Mouse (Mus musculus) lung, embryonic 16.5 days (tissue): ENCODE measurements around the gene Prkcz. TPM values are rescaled to one million over a fixed set of nuclear protein-coding genes. Genes with fewer than 3 reads are reported as not detected.

Experiments
- ATAC-seq: fragments of 200-750 bp; cut with Nextera tagmentation; 2 replicates; pipeline ENCODE4 v1.8.0; 2017; ENCODE audit warnings: low read depth, mild to moderate bottlenecking, moderate library complexity
- H3K27ac ChIP-seq: fragments of 300-500 bp; sonication (generic); 2 replicates; pipeline ENCODE4 v1.5.1; 2014; ENCODE audit warnings: mild to moderate bottlenecking, control low read depth, low read length
- H3K27me3 ChIP-seq: fragments of 300-500 bp; sonication (generic); 2 replicates; pipeline ENCODE4 v1.6.1; 2014; ENCODE audit warnings: low read depth, low read length, mixed read lengths; ENCODE audit not compliant: control insufficient read depth, insufficient read depth
- H3K36me3 ChIP-seq: fragments of 300-500 bp; sonication (generic); 2 replicates; pipeline ENCODE4 v1.6.1; 2014; ENCODE audit warnings: low read length; ENCODE audit not compliant: control insufficient read depth, insufficient read depth
- H3K4me1 ChIP-seq: fragments of 300-500 bp; sonication (generic); replicated peaks from 2 replicates; pipeline ENCODE4 v1.6.1; 2014; ENCODE audit warnings: low read length, mixed read lengths; ENCODE audit not compliant: control insufficient read depth, insufficient read depth
- H3K4me2 ChIP-seq: fragments of 300-500 bp; sonication (generic); 2 replicates; pipeline ENCODE4 v1.6.1; 2014; ENCODE audit warnings: low read depth, low read length, control low read depth
- H3K4me3 ChIP-seq: fragments of 300-500 bp; sonication (generic); 2 replicates; pipeline ENCODE4 v1.5.1; 2014; ENCODE audit warnings: mild to moderate bottlenecking, low read length, control low read depth
- H3K9ac ChIP-seq: fragments of 300-500 bp; sonication (generic); 2 replicates; pipeline ENCODE4 v1.6.1; 2014; ENCODE audit warnings: low read length, control low read depth
- H3K9me3 ChIP-seq: fragments of 300-500 bp; sonication (generic); 2 replicates; pipeline ENCODE4 v1.6.1; 2016; ENCODE audit warnings: low read length; ENCODE audit not compliant: control insufficient read depth
- WGBS: fragments of 180-500 bp; shearing (Covaris S2); extraction: QIAGEN DNeasy Blood & Tissue Kit; methylation state at CpG from one replicate; pipeline ENCODE4 v1.1.7; 2014; 5-methylcytosine and 5-hydroxymethylcytosine counted together
- polyA plus RNA-seq: library from polyadenylated mRNA; unstranded; fragments of >200 nt; fragmentation: Nextera tagmentation; extraction: Ambion mirVana; gene quantifications from 2 replicates; pipeline ENCODE4 v1.2.1, GENCODE M21; 2015

Gene Prkcz
- polyA plus RNA-seq = 20.6 and 21.1 TPM in 2 replicates

DNA sequence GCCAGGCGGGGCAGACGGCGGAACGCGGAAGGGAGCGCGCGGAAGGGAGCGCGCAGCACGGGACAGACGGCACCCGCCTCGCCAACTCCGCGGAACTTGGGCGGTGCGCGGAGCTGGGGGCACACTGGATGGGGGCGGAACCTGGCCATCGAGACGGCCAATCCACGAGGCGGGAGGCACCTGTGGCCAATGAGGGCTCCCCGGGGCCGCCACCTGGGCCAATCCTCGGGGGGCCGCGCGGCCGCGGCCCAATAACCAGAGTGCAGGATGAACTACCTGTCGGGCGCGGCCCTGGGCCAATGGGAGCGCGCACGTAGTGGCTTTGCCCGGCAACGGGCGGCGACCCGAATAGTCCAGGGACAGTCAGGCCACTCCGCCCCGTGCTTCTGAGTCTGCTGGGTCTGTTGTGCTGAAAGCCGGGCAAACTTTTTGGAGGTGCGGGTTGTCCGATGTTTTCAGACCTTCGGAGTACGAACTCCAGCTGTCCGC is at the start of gene Prkcz:
TSS of gene Prkcz (minus strand) at position 59 of the 489 bp plus-strand sequence.
- WGBS = under 1% methylated on average over 42 of the region's 51 CpGs
- Histone ChIP-seq H3K36me3 (no peaks in the 10 kb centered on the region), H3K4me1 (no peaks in the 10 kb centered on the region; the same call in 1 of the 2 replicates), H3K9me3 (no peaks in the 10 kb centered on the region), H3K27ac (peak within 1 kb of the TSS; percentile 85), H3K4me2 (peak within 1 kb of the TSS; percentile 39), H3K27me3 (peaks cover 33% of the 10 kb centered on the region), H3K4me3 (peak within 1 kb of the TSS; percentile 51), H3K9ac (peak within 1 kb of the TSS; percentile 61)
- peak; percentile 96 for ATAC-seq

GRCm38 (mm10) chr4:155409058-155409776 is 48.1 kb upstream of the Prkcz start, which contains the start of gene Cfap74:
Gene Cfap74 (plus strand): TSS chr4:155409190.
- H3K4me3 ChIP-seq = peak within 1 kb of the TSS; percentile 43
- peak within 1 kb of the TSS; percentile 61 for H3K4me2 ChIP-seq
- peaks cover 3% of the 10 kb centered on the region; the same call in 1 of the 2 replicates for H3K9me3 ChIP-seq
- H3K27me3 ChIP-seq = 0 out of 2 replicates have a peak, but pooled peaks cover 2% of the 10 kb centered on the region
- H3K27ac ChIP-seq = no peak within 1 kb of the TSS
- no peaks in the 10 kb centered on the region for H3K36me3 ChIP-seq
- under 1% methylated on average over 35 of the region's 35 CpGs for WGBS
- peaks cover 2% of the 10 kb centered on the region; the same call in 1 of the 2 replicates for H3K4me1 ChIP-seq
- peak; percentile 90 for ATAC-seq
- peak within 1 kb of the TSS; percentile 32 for H3K9ac ChIP-seq

- WGBS = 3% methylated on average over 8 of the region's 8 CpGs
- no peak overlapping the region for H3K9ac ChIP-seq
- 0 out of 2 replicates have a peak, but pooled peaks have one; percentile 20 for ATAC-seq
Observed at GRCm38 (mm10) chr4:155408695-155409057, 47.5 kb upstream of the Prkcz start.

DNA sequence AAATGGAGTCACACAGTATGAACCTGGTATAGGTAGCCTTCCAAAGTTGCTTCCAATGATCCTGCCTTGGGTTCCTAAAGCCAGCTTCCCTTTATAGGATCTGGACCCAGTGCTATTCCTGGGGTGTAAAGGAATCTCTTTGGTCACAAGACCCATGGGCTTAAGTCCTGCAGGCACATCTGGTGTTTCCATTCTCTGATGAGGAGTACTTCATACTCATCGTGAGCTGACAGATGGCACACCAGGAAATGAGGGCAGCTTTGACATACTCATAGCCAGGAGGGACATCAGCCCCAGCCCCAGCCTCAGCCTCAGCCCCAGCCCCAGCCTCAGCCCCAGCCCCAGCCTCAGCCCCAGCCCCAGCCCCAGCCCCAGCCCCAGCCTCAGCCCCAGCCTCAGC is 41.3 kb upstream of the Prkcz start:
- H3K27me3 ChIP-seq = peaks cover 9% of the 10 kb centered on the region
- no peak overlapping the region for H3K27ac ChIP-seq
- no peak overlapping the region for H3K9ac ChIP-seq
- peaks cover 3% of the 10 kb centered on the region; the same call in 1 of the 2 replicates for H3K9me3 ChIP-seq
- 79% methylated on average over 1 of the region's 1 CpGs for WGBS
- peaks cover 6% of the 10 kb centered on the region for H3K4me1 ChIP-seq
- no peak overlapping the region for H3K4me2 ChIP-seq
- no peaks in the 10 kb centered on the region for H3K36me3 ChIP-seq
- no peak overlapping the region for H3K4me3 ChIP-seq
- ATAC-seq = no peak

More at GRCm38 (mm10) chr4:155408695-155409057, 47.5 kb upstream of the Prkcz start:
- Histone ChIP-seq H3K4me3 (peak overlapping the region; percentile 43), H3K4me1 (peaks cover 2% of the 10 kb centered on the region; the same call in 1 of the 2 replicates), H3K4me2 (peak overlapping the region; percentile 61), H3K27ac (no peak overlapping the region), H3K9me3 (peaks cover 3% of the 10 kb centered on the region; the same call in 1 of the 2 replicates), H3K36me3 (no peaks in the 10 kb centered on the region), H3K27me3 (0 out of 2 replicates have a peak, but pooled peaks cover 2% of the 10 kb centered on the region)

- Histone ChIP-seq H3K27me3 (peaks cover 9% of the 10 kb centered on the region), H3K27ac (no peak overlapping the region), H3K9ac (no peak overlapping the region), H3K36me3 (no peaks in the 10 kb centered on the region), H3K4me1 (peaks cover 6% of the 10 kb centered on the region), H3K4me3 (no peak overlapping the region), H3K4me2 (no peak overlapping the region), H3K9me3 (peaks cover 3% of the 10 kb centered on the region; the same call in 1 of the 2 replicates)
- ATAC-seq = no peak
- WGBS = 63% methylated on average over 7 of the region's 7 CpGs
Observed at GRCm38 (mm10) chr4:155401121-155401520, 40.0 kb upstream of the Prkcz start.

DNA sequence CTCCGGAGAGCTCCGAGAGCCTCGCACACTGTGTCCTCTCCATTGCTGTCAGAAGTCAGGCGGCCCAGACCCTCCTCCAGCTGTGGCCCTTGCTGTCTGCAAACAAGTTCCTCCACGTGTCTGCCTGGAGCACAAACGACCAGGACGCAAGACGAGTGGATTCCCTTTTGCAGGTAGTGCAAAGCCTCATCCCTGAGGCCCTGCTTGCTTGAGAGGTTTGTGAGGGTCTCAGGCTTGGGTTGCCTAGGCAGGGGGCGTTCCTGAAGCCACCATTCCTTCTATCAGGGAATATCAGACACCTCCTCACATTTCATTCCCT is 37.0 kb upstream of the Prkcz start:
- WGBS = under 1% methylated on average over 9 of the region's 9 CpGs
- peak overlapping the region; percentile 64 for H3K4me2 ChIP-seq
- ATAC-seq = no peak
- H3K27me3 ChIP-seq = peaks cover 9% of the 10 kb centered on the region
- no peaks in the 10 kb centered on the region for H3K9me3 ChIP-seq
- peak overlapping the region; percentile 39 for H3K4me3 ChIP-seq
- peaks cover 6% of the 10 kb centered on the region for H3K4me1 ChIP-seq
- H3K9ac ChIP-seq = no peak overlapping the region
- no peak overlapping the region for H3K27ac ChIP-seq
- H3K36me3 ChIP-seq = no peaks in the 10 kb centered on the region

- H3K27ac ChIP-seq = no peak within 1 kb of the TSS
- no peak within 1 kb of the TSS for H3K9ac ChIP-seq
- WGBS = 1% methylated on average over 48 of the region's 57 CpGs
- H3K4me2 ChIP-seq = peak within 1 kb of the TSS; percentile 64
- peaks cover 9% of the 10 kb centered on the region for H3K27me3 ChIP-seq
- peaks cover 6% of the 10 kb centered on the region for H3K4me1 ChIP-seq
- H3K4me3 ChIP-seq = peak within 1 kb of the TSS; percentile 39
- H3K9me3 ChIP-seq = no peaks in the 10 kb centered on the region
- no peaks in the 10 kb centered on the region for H3K36me3 ChIP-seq
- peak; percentile 67; the same call in 1 of the 2 replicates for ATAC-seq
Observed at GRCm38 (mm10) chr4:155397511-155398221, 36.5 kb upstream of the Prkcz start, which contains the start of gene Gabrd. Gene Gabrd (minus strand): TSS chr4:155398112.

DNA sequence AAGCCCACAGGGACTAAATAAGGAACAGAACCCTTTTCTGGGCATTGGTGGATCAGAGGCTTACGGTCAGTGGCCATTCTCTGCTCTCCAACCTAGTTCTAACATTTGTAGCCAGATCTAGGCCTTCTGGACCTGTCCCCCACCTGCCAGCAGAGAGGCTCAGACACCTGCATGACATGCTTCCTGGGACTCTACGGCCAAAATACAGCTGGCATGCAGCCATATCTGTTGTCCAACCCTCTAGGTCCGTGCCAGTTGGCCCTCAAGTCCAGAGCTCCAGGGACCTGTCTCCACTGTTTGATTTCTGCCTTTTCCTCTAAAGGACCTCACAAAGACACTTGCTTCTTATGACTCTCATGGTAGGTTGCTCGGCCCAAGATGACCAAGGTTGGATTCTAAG is 35.6 kb upstream of the Prkcz start:
- Histone ChIP-seq H3K36me3 (no peaks in the 10 kb centered on the region), H3K4me3 (no peak overlapping the region), H3K4me1 (peaks cover 6% of the 10 kb centered on the region), H3K4me2 (no peak overlapping the region), H3K9me3 (no peaks in the 10 kb centered on the region), H3K27me3 (peaks cover 9% of the 10 kb centered on the region), H3K27ac (no peak overlapping the region), H3K9ac (no peak overlapping the region)
- ATAC-seq = no peak
- 71% methylated on average over 4 of the region's 4 CpGs for WGBS

DNA sequence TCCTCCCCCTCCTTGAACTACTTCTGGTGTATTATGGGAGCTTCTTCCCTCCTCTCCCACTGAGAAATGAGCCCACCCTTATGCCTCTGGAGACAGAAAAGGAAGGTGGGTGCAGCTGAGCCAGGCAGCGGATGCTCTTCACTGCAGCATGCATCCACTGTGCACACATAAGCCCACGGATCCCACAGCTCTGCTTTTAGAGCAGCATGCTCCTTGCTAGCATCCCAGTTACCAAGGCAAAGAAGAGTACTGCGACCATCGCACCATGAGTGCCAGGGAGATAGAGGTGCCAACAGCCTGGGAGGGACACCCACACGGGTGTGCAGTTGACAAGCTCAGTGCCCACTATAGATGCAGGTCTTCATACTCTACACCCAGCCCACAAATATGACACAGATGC is 34.3 kb upstream of the Prkcz start:
- no peak overlapping the region for H3K9ac ChIP-seq
- peaks cover 9% of the 10 kb centered on the region for H3K27me3 ChIP-seq
- no peak overlapping the region for H3K4me2 ChIP-seq
- no peak for ATAC-seq
- no peak overlapping the region for H3K4me3 ChIP-seq
- no peak overlapping the region for H3K27ac ChIP-seq
- 81% methylated on average over 5 of the region's 5 CpGs for WGBS
- H3K9me3 ChIP-seq = no peaks in the 10 kb centered on the region
- H3K4me1 ChIP-seq = peaks cover 6% of the 10 kb centered on the region
- H3K36me3 ChIP-seq = no peaks in the 10 kb centered on the region
